Mouse (Mus musculus) olfactory bulb, adult 2 months (tissue): Measurements from ENCODE around the gene Slc22a15.

ENCODE experiments used
- CTCF ChIP-seq: fragments of 200-500 bp; IDR thresholded peaks from 2 replicates; pipeline ENCODE4 v1.5.1; 2012; ENCODE audit warnings: low read depth, mild to moderate bottlenecking, low read length, moderate library complexity; ENCODE audit not compliant: insufficient read depth
- POLR2A ChIP-seq: fragments of 200-500 bp; IDR thresholded peaks from 2 replicates; pipeline ENCODE4 v1.6.1; 2012; ENCODE audit warnings: mild to moderate bottlenecking, low read depth, low read length, moderate library complexity; ENCODE audit not compliant: insufficient read depth

GRCm38 (mm10) chr3:101828595-101828994 is 95.7 kb downstream of the Slc22a15 start:
- TF ChIP-seq CTCF, result no peak
- TF ChIP-seq POLR2A, result no peak
